Mouse (Mus musculus) myocyte (in vitro differentiated cells): ENCODE results near the gene Rab6b.

Experiments used
- CEBPB ChIP-seq: IDR thresholded peaks from 2 replicates; pipeline ENCODE4 v1.6.1; 2011; ENCODE audit warnings: mild to moderate bottlenecking, moderate library complexity; ENCODE audit not compliant: poor library complexity, insufficient read depth, severe bottlenecking
- E2F4 ChIP-seq: IDR thresholded peaks from one replicate; pipeline ENCODE4 v1.6.1; 2011; ENCODE audit warnings: mild to moderate bottlenecking, control low read depth, moderate library complexity; ENCODE audit not compliant: insufficient read depth
- MAX ChIP-seq: IDR thresholded peaks from one replicate; pipeline ENCODE4 v1.6.1; 2011; ENCODE audit warnings: low read depth, mild to moderate bottlenecking, control low read depth
- MYOG ChIP-seq, 3 experiments: IDR thresholded peaks; one replicate each; pipeline ENCODE4 v1.6.1; 2011; ENCODE audit warnings: control low read depth in 2 of 3, low read depth in 2 of 3, mild to moderate bottlenecking in 2 of 3; ENCODE audit not compliant: insufficient read length in 2 of 3, control insufficient read depth in 1 of 3, insufficient read depth in 1 of 3
- POLR2A ChIP-seq: IDR thresholded peaks from one replicate; pipeline ENCODE4 v1.6.1; 2011; ENCODE audit warnings: low read depth, mild to moderate bottlenecking, control low read depth, moderate library complexity; ENCODE audit not compliant: insufficient read length
- POLR2AphosphoS2 ChIP-seq: IDR thresholded peaks from one replicate; pipeline ENCODE4 v1.6.1; 2011; ENCODE audit warnings: low read depth, control low read depth; ENCODE audit not compliant: insufficient read length
- REST ChIP-seq: IDR thresholded peaks from one replicate; pipeline ENCODE4 v1.6.1; 2011; ENCODE audit warnings: mild to moderate bottlenecking, control low read depth, moderate library complexity; ENCODE audit not compliant: insufficient read depth, insufficient read length
- TCF3 ChIP-seq: IDR thresholded peaks from one replicate; pipeline ENCODE4 v1.6.1; 2011; ENCODE audit warnings: low read depth, control low read depth; ENCODE audit not compliant: insufficient read length
- USF1 ChIP-seq: IDR thresholded peaks from one replicate; pipeline ENCODE4 v1.6.1; 2011; ENCODE audit warnings: low read depth, mild to moderate bottlenecking, control low read depth, moderate library complexity

DNA sequence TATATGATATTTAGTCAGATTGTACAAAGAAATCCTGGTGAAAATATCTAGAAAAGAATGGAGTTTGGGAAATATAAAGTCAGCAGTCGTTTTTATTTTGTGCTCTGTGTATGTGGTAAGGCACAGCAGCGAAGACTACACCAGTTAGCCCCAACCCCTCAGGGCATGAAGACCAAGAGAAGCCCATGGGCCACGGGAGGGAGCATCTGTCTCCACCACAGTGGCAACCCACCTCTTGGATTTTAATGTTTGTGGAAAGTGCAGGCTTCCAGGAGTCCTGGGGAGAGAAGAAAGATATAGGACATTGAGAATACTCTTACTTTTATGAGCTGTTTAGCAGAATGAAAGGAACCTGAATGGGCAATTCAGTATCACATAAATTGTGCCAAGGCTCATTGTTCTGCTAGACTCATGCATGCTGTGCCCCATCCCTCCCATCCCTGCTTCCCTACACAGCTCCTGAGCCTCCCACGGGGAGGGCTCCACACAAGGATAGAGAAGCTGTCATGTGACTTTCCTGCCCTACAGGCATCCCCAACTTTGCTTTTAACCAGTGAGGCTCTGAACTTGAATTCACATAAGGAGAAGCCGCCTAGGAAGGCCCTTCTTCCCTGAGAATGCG, 97.3 kb downstream of the Rab6b start:
- TF ChIP-seq USF1 = no peak
- no peak for TF ChIP-seq POLR2A
- no peak for TF ChIP-seq POLR2AphosphoS2
- TF ChIP-seq TCF3 = no peak
- no peak for TF ChIP-seq MAX
- no peak for TF ChIP-seq MYOG (IDR thresholded peaks at IDR 0.05; ENCODE audit: control insufficient read depth in 1 of 3, insufficient read depth in 1 of 3, insufficient read length in 2 of 3, low read depth in 2 of 3)
- no peak for TF ChIP-seq E2F4
- TF ChIP-seq CEBPB = no peak
- no peak for TF ChIP-seq REST
